Comparison of ENCODE assay signal across 12 mouse cellular contexts in the genomic region with DNA sequence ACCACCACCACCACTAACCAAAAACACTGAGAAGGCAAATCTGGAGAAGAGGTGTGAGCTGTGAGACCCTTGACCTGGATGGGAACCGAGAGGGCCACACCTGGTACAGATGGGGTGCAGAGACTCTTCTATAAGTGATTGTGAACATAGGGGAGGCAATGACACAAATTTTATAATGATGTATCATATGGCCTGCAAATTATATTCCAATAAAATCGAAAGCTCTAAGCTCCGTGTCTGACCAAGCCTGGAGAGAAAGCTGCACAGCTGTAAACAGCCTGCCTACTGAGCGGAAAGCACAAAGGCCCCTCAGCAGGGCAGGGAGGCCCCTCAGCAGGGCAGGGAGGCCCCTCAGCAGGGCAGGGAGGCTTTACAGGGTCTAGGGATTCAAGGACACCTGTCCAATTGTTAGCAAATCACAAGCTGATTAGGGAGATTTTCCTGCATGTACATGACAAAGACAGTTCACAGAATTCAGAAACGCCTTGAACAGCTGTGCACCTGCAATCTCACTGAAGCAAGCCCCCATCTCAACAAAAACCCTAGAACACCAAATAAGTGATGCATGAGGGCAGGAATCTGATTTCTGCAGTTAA. TPM values are rescaled to one million over a fixed set of nuclear protein-coding genes. Genes with fewer than 3 reads are reported as not detected.
A peak's percentile ranks its signal among the peaks of the same experiment; 100 is the strongest.
DNase-seq lines count a peak whose midpoint lies in the region; ATAC-seq lines count a peak whose summit lies in the region.
"Had no signal": no experiment of that assay in that cellular context is flagged by ENCODE, and none has a peak within 500 bp of the region (broad histone marks: within the 10 kb centered on the region; RNA-seq: fewer than 3 reads in every experiment).

No protein-coding gene starts in this region.

- DNase-seq in limb, embryonic 10.5 days (ENCODE audit: low spot score): no peak
- no peak for DNase-seq in hindbrain, embryonic 14.5 days (ENCODE audit: low spot score)
- DNase-seq in ovary, adult 18-20 months (ENCODE audit: low spot score): no peak
- no peak for DNase-seq in adipocyte (ENCODE audit: low spot score)
- no peak for DNase-seq in spleen, adult 12 weeks (ENCODE audit: low spot score)
- DNase-seq: gastrocnemius, postnatal 36 days had no signal

- no peak overlapping the region for H3K4me2 ChIP-seq in limb, embryonic 13.5 days (replicated peaks)
- H3K4me2 ChIP-seq in embryonic facial prominence, embryonic 13.5 days: no peak overlapping the region
- no peak overlapping the region for H3K4me2 ChIP-seq in hindbrain, embryonic 14.5 days (replicated peaks)
- no peak overlapping the region for H3K4me2 ChIP-seq in stomach, embryonic 14.5 days (replicated peaks; ENCODE audit: low read depth, low read length)
- H3K4me2 ChIP-seq: liver, embryonic 12.5 days had no signal

- 32% methylated on average over 5 of the region's 5 CpGs for WGBS in limb, embryonic 13.5 days
- WGBS in limb, embryonic 10.5 days: 38% methylated on average over 5 of the region's 5 CpGs
- WGBS in embryonic facial prominence, embryonic 13.5 days: 28% methylated on average over 5 of the region's 5 CpGs
- 12% methylated on average over 5 of the region's 5 CpGs for WGBS in hindbrain, embryonic 14.5 days
- WGBS in stomach, embryonic 14.5 days: 20% methylated on average over 5 of the region's 5 CpGs

- H3K27me3 ChIP-seq in limb, embryonic 13.5 days: no peaks in the 10 kb centered on the region
- H3K27me3 ChIP-seq in limb, embryonic 10.5 days (ENCODE audit: low read depth, poor library complexity, severe bottlenecking): no peaks in the 10 kb centered on the region
- H3K27me3 ChIP-seq in embryonic facial prominence, embryonic 13.5 days: no peaks in the 10 kb centered on the region
- no peaks in the 10 kb centered on the region for H3K27me3 ChIP-seq in hindbrain, embryonic 14.5 days (ENCODE audit: control insufficient read depth, insufficient read depth, low read length)
- no peaks in the 10 kb centered on the region for H3K27me3 ChIP-seq in stomach, embryonic 14.5 days (ENCODE audit: control insufficient read depth, insufficient read depth, low read length)
- H3K27me3 ChIP-seq: liver, embryonic 12.5 days had no signal

- no peak overlapping the region for H3K9ac ChIP-seq in limb, embryonic 13.5 days
- H3K9ac ChIP-seq in embryonic facial prominence, embryonic 13.5 days: no peak overlapping the region
- H3K9ac ChIP-seq in hindbrain, embryonic 14.5 days: peak overlapping the region; percentile 28; the same call in 1 of the 2 replicates
- no peak overlapping the region for H3K9ac ChIP-seq in stomach, embryonic 14.5 days (replicated peaks; ENCODE audit: low read depth, low read length)
- H3K9ac ChIP-seq: liver, embryonic 12.5 days had no signal

- H3K4me3 ChIP-seq in limb, embryonic 13.5 days: no peak overlapping the region
- H3K4me3 ChIP-seq in limb, embryonic 10.5 days: no peak overlapping the region
- no peak overlapping the region for H3K4me3 ChIP-seq in embryonic facial prominence, embryonic 13.5 days
- no peak overlapping the region for H3K4me3 ChIP-seq in hindbrain, embryonic 14.5 days (replicated peaks; ENCODE audit: low read length)
- H3K4me3 ChIP-seq in stomach, embryonic 14.5 days (ENCODE audit: low read depth, low read length): no peak overlapping the region
- H3K4me3 ChIP-seq: layer of hippocampus, adult 2 months; liver, embryonic 12.5 days had no signal

- H3K4me1 ChIP-seq in limb, embryonic 13.5 days: peaks cover 30% of the 10 kb centered on the region
- peaks cover 18% of the 10 kb centered on the region for H3K4me1 ChIP-seq in limb, embryonic 10.5 days
- H3K4me1 ChIP-seq in embryonic facial prominence, embryonic 13.5 days: peaks cover 32% of the 10 kb centered on the region
- peaks cover 17% of the 10 kb centered on the region; the same call in 1 of the 2 replicates for H3K4me1 ChIP-seq in hindbrain, embryonic 14.5 days (replicated peaks; ENCODE audit: control insufficient read depth, insufficient read depth, low read length)
- H3K4me1 ChIP-seq in stomach, embryonic 14.5 days (ENCODE audit: control insufficient read depth, insufficient read depth, low read length): peaks cover 34% of the 10 kb centered on the region
- H3K4me1 ChIP-seq: liver, embryonic 12.5 days had no signal

- peak; percentile 73; the same call in 1 of the 2 replicates for ATAC-seq in limb, embryonic 13.5 days (ENCODE audit: low FRiP score, low read depth)
- ATAC-seq in embryonic facial prominence, embryonic 13.5 days (ENCODE audit: insufficient number of reproducible peaks, insufficient read depth, low FRiP score, low TSS enrichment, low read depth): no peak
- no peak for ATAC-seq in hindbrain, embryonic 14.5 days (ENCODE audit: low FRiP score)
- no peak for ATAC-seq in stomach, embryonic 14.5 days (ENCODE audit: insufficient number of reproducible peaks, insufficient read depth, low FRiP score, low read depth)
- ATAC-seq: liver, embryonic 12.5 days had no signal

- H3K27ac ChIP-seq in limb, embryonic 13.5 days: no peak overlapping the region
- H3K27ac ChIP-seq in limb, embryonic 10.5 days: no peak overlapping the region
- peak overlapping the region; percentile 68; the same call in 1 of the 2 replicates for H3K27ac ChIP-seq in embryonic facial prominence, embryonic 13.5 days
- no peak overlapping the region for H3K27ac ChIP-seq in hindbrain, embryonic 14.5 days
- H3K27ac ChIP-seq in stomach, embryonic 14.5 days (ENCODE audit: low read length): peak overlapping the region; percentile 34
- H3K27ac ChIP-seq: layer of hippocampus, adult 2 months; liver, embryonic 12.5 days had no signal

- no peaks in the 10 kb centered on the region for H3K9me3 ChIP-seq in limb, embryonic 13.5 days
- H3K9me3 ChIP-seq in limb, embryonic 10.5 days (replicated peaks): no peaks in the 10 kb centered on the region
- no peaks in the 10 kb centered on the region for H3K9me3 ChIP-seq in embryonic facial prominence, embryonic 13.5 days
- H3K9me3 ChIP-seq in hindbrain, embryonic 14.5 days (ENCODE audit: control insufficient read depth, low read length): no peaks in the 10 kb centered on the region
- H3K9me3 ChIP-seq in stomach, embryonic 14.5 days (ENCODE audit: control insufficient read depth, low read depth, low read length): no peaks in the 10 kb centered on the region
- H3K9me3 ChIP-seq: G1E; liver, embryonic 12.5 days had no signal

- H3K36me3 ChIP-seq in limb, embryonic 13.5 days: peaks cover 73% of the 10 kb centered on the region
- peaks cover 22% of the 10 kb centered on the region for H3K36me3 ChIP-seq in limb, embryonic 10.5 days
- peaks cover 66% of the 10 kb centered on the region for H3K36me3 ChIP-seq in embryonic facial prominence, embryonic 13.5 days
- peaks cover 68% of the 10 kb centered on the region for H3K36me3 ChIP-seq in hindbrain, embryonic 14.5 days (replicated peaks; ENCODE audit: control insufficient read depth, insufficient read depth)
- peaks cover 50% of the 10 kb centered on the region for H3K36me3 ChIP-seq in stomach, embryonic 14.5 days (ENCODE audit: control insufficient read depth, insufficient read depth, low read length)

RNA-seq across cellular contexts. Expression of gene Crtc3, which starts 57.6 kb away (rescaled TPM):
- 23.9 and 24.5 TPM in 2 replicates for polyA plus RNA-seq in limb, embryonic 13.5 days (2015; fragmentation: Nextera tagmentation; extraction: Ambion mirVana)
- polyA plus RNA-seq in limb, embryonic 10.5 days (2016; fragmentation: Nextera tagmentation; extraction: Ambion mirVana): 13.4 and 16.0 TPM in 2 replicates
- polyA plus RNA-seq in embryonic facial prominence, embryonic 13.5 days (2015; fragmentation: Nextera tagmentation; extraction: Ambion mirVana): 26.2 and 27.6 TPM in 2 replicates
- polyA plus RNA-seq in hindbrain, embryonic 14.5 days (2014; fragmentation: Nextera tagmentation; extraction: Ambion mirVana): 14.4 and 16.8 TPM in 2 replicates
- 27.6 and 29.3 TPM in 2 replicates for polyA plus RNA-seq in stomach, embryonic 14.5 days (2014; fragmentation: Nextera tagmentation; extraction: Ambion mirVana)

Comparison
In these comparisons a context has a peak if more than half of its experiments do, and no peak if none do; other contexts are left out.
1. H3K27ac ChIP-seq: peak in embryonic facial prominence, embryonic 13.5 days (single experiment) and stomach, embryonic 14.5 days (single experiment); none in limb, embryonic 13.5 days (single experiment), limb, embryonic 10.5 days (single experiment) and hindbrain, embryonic 14.5 days (single experiment).